Mouse (Mus musculus) heart, postnatal 0 days (tissue): Measurements from ENCODE around the gene Efna2. TPM values are rescaled to one million over a fixed set of nuclear protein-coding genes. Genes with fewer than 3 reads are reported as not detected.

Source experiments
- ATAC-seq: fragments of 200-750 bp; cut with Nextera tagmentation; 2 replicates; pipeline ENCODE4 v1.8.0; 2017; ENCODE audit warnings: low read depth, moderate number of reproducible peaks, moderate library complexity; ENCODE audit not compliant: insufficient read depth
- DNase-seq: peaks from one replicate; pipeline ENCODE4 v3.0.0-alpha.2; 2016; ENCODE audit warnings: low spot score
- H3K27ac ChIP-seq: fragments of 300-500 bp; sonication (generic); 2 replicates; pipeline ENCODE4 v1.5.1; 2014; ENCODE audit warnings: low read depth, mild to moderate bottlenecking
- H3K27me3 ChIP-seq: fragments of 300-500 bp; sonication (generic); 2 replicates; pipeline ENCODE4 v1.6.1; 2014; ENCODE audit warnings: low read length, mixed read lengths; ENCODE audit not compliant: control insufficient read depth, insufficient read depth
- H3K36me3 ChIP-seq: fragments of 300-500 bp; sonication (generic); replicated peaks from 2 replicates; pipeline ENCODE4 v1.6.1; 2014; ENCODE audit warnings: low read length, mixed read lengths; ENCODE audit not compliant: control insufficient read depth, insufficient read depth
- H3K4me1 ChIP-seq: fragments of 300-500 bp; sonication (generic); 2 replicates; pipeline ENCODE4 v1.6.1; 2014; ENCODE audit warnings: antibody characterized with exemption; ENCODE audit not compliant: control insufficient read depth, insufficient read depth
- H3K4me2 ChIP-seq: fragments of 300-500 bp; sonication (generic); 2 replicates; pipeline ENCODE4 v1.6.1; 2014; ENCODE audit warnings: low read depth, mild to moderate bottlenecking, low read length, moderate library complexity
- H3K4me3 ChIP-seq: fragments of 300-500 bp; sonication (generic); 2 replicates; pipeline ENCODE4 v1.5.1; 2014; ENCODE audit warnings: low read depth, low read length
- H3K9ac ChIP-seq: fragments of 300-500 bp; sonication (generic); replicated peaks from 2 replicates; pipeline ENCODE4 v1.6.1; 2014; ENCODE audit warnings: low read depth, low read length, mixed read lengths
- H3K9me3 ChIP-seq: fragments of 300-500 bp; sonication (generic); replicated peaks from 2 replicates; pipeline ENCODE4 v1.6.1; 2016; ENCODE audit warnings: low read length; ENCODE audit not compliant: control insufficient read depth
- CTCF ChIP-seq: IDR thresholded peaks from 2 replicates; pipeline ENCODE4 v1.5.1; 2016; ENCODE audit warnings: antibody characterized with exemption, control low read depth, low read depth
- EP300 ChIP-seq: IDR thresholded peaks from 2 replicates; pipeline ENCODE4 v1.6.1; 2016; ENCODE audit warnings: antibody characterized with exemption, low read depth
- WGBS: fragments of 180-500 bp; shearing (Covaris S2); extraction: QIAGEN DNeasy Blood & Tissue Kit; methylation state at CpG from one replicate; pipeline ENCODE4 v1.1.7; 2014; 5-methylcytosine and 5-hydroxymethylcytosine counted together
- polyA plus RNA-seq: library from polyadenylated mRNA; unstranded; fragments of >200 nt; fragmentation: Nextera tagmentation; extraction: Ambion mirVana; gene quantifications from 2 replicates; pipeline ENCODE4 v1.2.1, GENCODE M21; 2015
- total RNA-seq: library from RNA; depleted of rRNA; stranded (reverse); fragments of >200 nt; gene quantifications from 2 replicates; pipeline ENCODE4 v1.2.3, GENCODE M21; 2014; ENCODE audit warnings: low replicate concordance

Efna2 gene
- total and polyA plus RNA-seq, 2 experiments from 2014 or later = 2.4 to 3.3 TPM

DNA sequence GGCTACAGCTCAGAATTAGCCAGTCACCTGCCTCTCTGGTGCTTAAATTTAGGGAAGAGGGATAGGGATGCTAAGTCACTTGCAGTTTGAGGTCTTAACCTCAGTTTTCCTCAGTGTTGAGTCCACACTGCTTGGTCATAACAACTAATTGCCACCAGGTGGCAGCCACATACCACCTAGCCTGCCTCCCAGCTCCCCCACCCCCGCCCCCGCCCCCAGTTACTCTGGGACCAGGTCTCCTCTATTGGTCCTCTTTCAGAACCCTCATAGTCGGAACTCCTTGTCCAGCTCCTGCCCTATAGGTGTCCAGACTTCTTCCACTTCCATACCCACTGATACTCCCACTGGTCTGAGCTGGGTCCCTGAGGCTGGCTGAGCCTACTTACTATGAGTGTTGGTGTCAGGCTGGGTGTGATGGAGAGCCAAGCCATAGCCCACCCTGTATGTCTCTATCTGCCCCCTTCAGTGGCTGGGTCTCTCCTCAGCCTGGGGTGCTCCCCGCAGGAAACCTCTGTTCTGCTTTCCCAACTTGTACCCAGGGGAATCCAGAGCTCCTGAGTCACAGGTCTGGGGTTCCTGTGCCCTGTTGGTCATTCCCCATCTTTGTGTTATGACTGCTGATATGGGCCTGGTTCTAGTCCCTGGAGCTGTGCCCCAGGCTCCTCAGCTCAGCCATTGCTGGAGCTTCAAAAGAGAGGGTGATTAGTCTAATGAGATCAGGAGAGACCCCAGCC is 3.6 kb upstream of the Efna2 start:
- ATAC-seq (no peak), DNase-seq (peak; percentile 51)
- Histone ChIP-seq H3K27me3 (0 out of 2 replicates have a peak, but pooled peaks cover 7% of the 10 kb centered on the region), H3K4me3 (no peak overlapping the region), H3K9ac (no peak overlapping the region), H3K36me3 (peaks cover 17% of the 10 kb centered on the region), H3K4me1 (no peaks in the 10 kb centered on the region), H3K9me3 (no peaks in the 10 kb centered on the region), H3K4me2 (no peak overlapping the region), H3K27ac (no peak overlapping the region)
- 35% methylated on average over 4 of the region's 4 CpGs for WGBS
- TF ChIP-seq EP300 (no peak), CTCF (peak; percentile 62)

DNA sequence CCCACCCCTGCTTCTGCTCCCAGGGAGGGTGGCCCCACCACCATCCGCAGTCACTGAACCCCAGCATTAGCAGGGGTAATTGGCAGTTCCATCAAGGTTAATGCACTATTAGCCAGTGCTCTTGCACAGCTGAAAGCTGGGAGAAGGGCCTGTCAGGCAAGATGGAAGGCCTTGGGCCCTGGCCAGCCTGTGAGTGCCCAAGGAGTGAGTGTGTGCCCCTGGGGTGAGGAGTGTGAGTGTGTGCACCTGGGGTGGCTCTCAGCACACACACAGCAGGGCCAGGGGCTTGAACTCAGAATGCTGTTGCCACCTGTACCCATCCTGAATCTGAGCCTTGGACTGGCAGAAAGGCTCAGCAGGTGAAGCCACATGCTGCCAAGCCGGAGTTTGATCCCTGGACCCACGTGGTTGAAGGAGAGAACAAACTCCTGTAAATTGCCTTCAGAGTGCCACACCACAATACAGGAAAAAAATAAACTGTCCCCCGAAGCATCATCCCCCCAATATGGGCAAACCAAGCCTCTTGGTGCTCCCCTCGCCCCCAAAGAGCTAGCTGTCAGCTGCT is 2.9 kb upstream of the Efna2 start:
- Histone ChIP-seq H3K9me3 (no peaks in the 10 kb centered on the region), H3K27me3 (0 out of 2 replicates have a peak, but pooled peaks cover 7% of the 10 kb centered on the region), H3K36me3 (peaks cover 10% of the 10 kb centered on the region), H3K4me2 (no peak overlapping the region), H3K4me1 (no peaks in the 10 kb centered on the region), H3K9ac (no peak overlapping the region), H3K27ac (no peak overlapping the region), H3K4me3 (no peak overlapping the region)
- ATAC-seq (no peak), DNase-seq (no peak)
- WGBS = 83% methylated on average over 5 of the region's 5 CpGs
- TF ChIP-seq CTCF = no peak
- TF ChIP-seq EP300 = no peak

DNA sequence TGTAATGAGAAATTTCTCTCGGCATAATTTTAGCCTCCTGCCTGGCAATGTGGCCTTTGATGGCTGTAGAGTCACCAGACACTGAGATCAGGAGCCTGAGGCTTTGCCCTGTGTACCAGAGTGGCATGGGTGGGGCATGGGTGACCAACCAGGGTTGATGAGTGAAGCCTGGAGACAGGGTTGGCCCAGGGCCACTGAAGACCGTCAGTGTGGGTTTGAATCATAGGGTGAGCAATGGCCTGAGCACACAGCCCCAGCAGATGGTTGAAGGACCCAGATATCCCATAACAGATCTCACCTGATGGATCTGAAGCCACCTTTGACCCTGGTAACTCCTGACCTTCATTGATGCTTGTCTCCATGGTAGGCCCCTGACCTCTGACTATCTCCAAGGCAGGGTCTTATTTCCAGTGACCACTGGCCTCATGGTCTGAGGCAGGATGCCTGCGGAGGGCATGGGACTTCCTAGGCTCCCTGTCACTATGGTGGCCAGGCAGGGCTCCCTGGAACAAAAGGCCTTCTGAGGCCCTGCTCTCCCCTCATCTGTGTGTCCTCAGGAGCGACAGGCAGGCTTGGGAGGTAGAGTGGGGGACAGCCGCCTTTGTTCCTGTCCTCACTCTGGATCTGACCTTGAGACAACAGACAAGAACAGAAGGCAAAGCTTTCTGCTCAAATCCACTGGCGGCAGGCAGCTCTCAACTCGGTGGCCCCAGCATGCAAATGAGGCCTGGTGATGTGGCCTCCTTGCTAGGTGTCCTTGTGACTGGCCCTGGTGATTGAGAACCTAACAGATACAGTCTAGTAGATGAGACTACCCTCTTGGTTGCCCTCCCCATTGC is 1.6 kb upstream of the Efna2 start:
- H3K27ac ChIP-seq = no peak overlapping the region
- no peaks in the 10 kb centered on the region for H3K36me3 ChIP-seq
- ATAC-seq = no peak
- no peaks in the 10 kb centered on the region for H3K4me1 ChIP-seq
- TF ChIP-seq EP300 = no peak
- TF ChIP-seq CTCF = no peak
- H3K9me3 ChIP-seq = no peaks in the 10 kb centered on the region
- H3K27me3 ChIP-seq = 0 out of 2 replicates have a peak, but pooled peaks cover 7% of the 10 kb centered on the region
- DNase-seq = no peak
- no peak overlapping the region for H3K9ac ChIP-seq
- no peak overlapping the region for H3K4me2 ChIP-seq
- 58% methylated on average over 7 of the region's 7 CpGs for WGBS
- H3K4me3 ChIP-seq = no peak overlapping the region

DNA sequence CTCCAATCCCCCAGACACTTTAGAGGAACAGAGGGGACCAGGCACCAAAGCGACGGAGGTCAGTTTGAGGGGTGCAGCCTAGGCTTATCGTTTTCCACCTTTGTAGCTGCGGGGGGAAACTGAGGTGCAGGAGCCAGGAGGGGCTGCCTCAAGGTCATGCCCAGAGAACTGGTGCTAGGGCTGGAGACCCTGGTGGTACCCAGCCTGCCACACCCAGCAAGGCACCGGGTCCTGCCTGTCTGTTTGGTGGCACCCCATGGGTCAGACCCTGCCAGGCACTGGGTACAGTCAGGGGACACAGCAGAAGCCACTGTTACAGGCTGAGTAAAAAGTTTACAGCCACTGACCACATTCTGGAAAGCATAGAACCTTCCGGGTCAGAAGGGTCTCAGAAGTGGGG is 1.0 kb downstream of the Efna2 start:
- peak overlapping the region; percentile 77; the same call in 1 of the 2 replicates for H3K4me2 ChIP-seq
- ATAC-seq = no peak
- TF ChIP-seq EP300 (no peak), CTCF (no peak)
- H3K27ac ChIP-seq = no peak overlapping the region
- no peaks in the 10 kb centered on the region for H3K9me3 ChIP-seq
- no peaks in the 10 kb centered on the region for H3K4me1 ChIP-seq
- H3K36me3 ChIP-seq = no peaks in the 10 kb centered on the region
- WGBS = 56% methylated on average over 6 of the region's 6 CpGs
- no peak overlapping the region for H3K9ac ChIP-seq
- 0 out of 2 replicates have a peak, but pooled peaks cover 7% of the 10 kb centered on the region for H3K27me3 ChIP-seq
- DNase-seq = no peak
- no peak overlapping the region for H3K4me3 ChIP-seq

DNA sequence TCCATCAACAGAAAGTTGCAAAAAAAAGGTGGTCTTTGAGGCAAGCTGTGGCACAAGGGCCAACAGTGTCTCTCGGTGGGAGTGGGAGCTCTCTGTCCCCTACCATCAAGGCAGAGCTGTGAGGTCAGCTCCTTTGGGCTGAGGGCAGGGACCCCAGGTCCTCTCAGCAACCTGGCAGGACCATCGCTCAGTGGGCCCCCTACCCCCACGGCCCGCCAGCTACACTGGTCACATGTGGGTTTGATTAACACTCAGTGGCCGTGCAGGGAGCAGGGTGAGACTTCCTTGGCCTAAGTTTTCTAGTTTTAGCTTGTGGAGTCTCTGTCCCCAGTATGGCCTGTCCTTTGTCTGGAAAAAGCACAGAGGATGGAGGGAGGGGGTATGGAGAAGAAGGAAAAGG is 1.5 kb downstream of the Efna2 start:
- 75% methylated on average over 5 of the region's 5 CpGs for WGBS
- H3K4me1 ChIP-seq = no peaks in the 10 kb centered on the region

More for the DNA sequence above, 1.5 kb downstream of the Efna2 start:
- H3K27ac ChIP-seq = no peak overlapping the region
- H3K9ac ChIP-seq = no peak overlapping the region
- H3K36me3 ChIP-seq = no peaks in the 10 kb centered on the region
- TF ChIP-seq EP300 (no peak), CTCF (no peak)
- H3K4me3 ChIP-seq = no peak overlapping the region
- no peaks in the 10 kb centered on the region for H3K9me3 ChIP-seq
- DNase-seq (no peak), ATAC-seq (no peak)
- H3K4me2 ChIP-seq = no peak overlapping the region
- 0 out of 2 replicates have a peak, but pooled peaks cover 7% of the 10 kb centered on the region for H3K27me3 ChIP-seq
